Mouse (Mus musculus): Measurements from ENCODE around the gene Lsm12. TPM values are rescaled to one million over a fixed set of nuclear protein-coding genes. Genes with fewer than 3 reads are reported as not detected.

The Lsm12 gene
- total RNA-seq, 2 experiments from 2014 or later: 102 to 105 TPM

DNA sequence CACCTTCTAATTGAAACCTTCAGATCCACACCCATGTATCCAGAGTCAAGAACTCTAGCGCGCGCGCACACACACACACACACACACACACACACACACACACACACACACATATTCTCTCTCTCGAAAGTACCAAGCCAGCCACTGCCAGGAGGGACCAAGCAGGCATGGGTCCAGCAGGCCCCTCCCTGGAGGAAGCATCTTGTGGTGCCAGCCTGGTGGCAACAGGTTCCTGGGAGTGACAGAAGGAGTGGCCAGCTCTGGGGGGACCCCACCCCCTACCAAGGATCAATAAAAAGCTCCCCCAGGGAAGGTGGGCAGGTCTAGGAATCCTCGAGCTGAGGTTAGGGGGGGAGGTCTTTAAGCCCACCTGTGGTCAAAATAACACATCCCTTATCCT lies 32.3 kb upstream of the Lsm12 start:
- no peak for DNase-seq (ENCODE audit: low spot score)

DNA sequence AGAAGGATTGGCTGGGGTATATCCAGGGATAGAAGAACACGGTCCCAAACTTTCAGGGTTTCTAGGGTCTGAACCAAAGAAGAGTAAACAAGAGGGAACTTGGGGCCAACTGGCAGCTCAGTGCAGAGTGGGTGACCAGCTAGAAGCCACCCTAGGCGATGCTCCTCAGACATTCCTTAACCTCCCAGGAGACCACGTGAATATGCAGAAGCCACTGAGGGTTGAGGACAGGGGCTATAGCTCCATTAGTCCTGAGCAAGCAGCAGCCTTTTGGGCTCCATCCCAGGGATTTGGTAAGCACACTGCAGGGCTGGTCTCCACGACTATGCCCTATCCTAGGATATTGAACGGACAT lies 31.8 kb upstream of the Lsm12 start:
- no peak for DNase-seq (ENCODE audit: low spot score)

DNA sequence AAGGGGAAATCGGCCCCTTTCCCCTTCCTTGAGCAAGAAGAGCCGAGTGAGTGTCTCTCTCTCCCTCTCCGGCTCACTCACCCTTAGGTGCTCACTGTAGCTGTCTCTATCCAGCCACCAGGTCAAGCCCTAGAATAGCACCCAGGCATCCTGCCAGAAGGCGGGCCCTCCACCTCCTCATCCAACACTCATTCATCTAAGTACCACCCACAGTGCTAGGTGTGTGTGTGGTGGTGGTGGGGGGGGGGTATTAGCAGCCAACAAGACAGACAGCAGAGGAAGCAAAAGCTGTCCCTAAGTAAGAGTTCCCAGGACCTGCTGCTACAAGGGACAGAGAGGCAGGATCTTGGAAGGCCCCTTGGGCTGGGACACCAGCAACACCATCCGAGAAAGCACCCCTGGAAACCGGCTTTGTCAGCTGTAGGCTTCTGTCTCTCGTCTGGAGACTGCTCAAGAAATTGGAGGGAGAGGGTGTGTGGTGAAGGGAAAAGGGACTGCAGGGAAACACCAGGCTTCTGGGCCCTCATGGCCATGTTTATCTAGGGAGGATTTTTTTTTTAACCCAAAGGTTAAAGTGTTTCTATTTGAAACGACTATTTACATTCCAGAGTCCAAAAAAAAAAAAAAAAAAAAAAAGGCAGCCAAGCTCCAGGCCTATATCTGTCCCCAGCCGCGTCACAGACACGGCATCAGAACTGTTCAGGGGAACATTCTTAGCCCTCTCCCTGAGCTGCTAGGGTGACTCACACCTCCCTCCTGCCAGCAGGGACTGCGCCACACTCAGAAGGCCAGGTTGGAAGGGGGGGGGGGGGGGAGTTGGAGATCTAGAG lies 31.2 kb upstream of the Lsm12 start:
- peak; percentile 80 for DNase-seq (ENCODE audit: low spot score)

DNA sequence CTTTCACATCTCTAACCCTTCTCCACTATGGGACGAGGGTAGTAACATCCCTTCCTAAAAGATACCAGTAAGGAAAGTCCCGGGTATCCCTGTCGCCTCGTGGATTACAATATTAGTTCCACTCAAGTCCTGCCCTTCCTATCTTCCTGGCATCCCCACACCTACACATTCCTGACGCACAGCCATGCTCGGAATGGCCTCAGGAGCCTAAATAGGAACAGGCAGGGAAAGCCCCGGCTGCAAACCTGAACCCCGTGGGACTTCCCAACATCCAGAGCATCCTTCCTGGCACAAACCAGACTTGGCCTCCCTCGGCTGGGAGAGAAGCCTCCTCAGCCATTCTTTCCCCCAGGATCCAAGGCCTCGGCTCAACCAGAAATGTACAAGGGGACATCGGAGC lies 30.4 kb upstream of the Lsm12 start:
- DNase-seq (ENCODE audit: low spot score): no peak

DNA sequence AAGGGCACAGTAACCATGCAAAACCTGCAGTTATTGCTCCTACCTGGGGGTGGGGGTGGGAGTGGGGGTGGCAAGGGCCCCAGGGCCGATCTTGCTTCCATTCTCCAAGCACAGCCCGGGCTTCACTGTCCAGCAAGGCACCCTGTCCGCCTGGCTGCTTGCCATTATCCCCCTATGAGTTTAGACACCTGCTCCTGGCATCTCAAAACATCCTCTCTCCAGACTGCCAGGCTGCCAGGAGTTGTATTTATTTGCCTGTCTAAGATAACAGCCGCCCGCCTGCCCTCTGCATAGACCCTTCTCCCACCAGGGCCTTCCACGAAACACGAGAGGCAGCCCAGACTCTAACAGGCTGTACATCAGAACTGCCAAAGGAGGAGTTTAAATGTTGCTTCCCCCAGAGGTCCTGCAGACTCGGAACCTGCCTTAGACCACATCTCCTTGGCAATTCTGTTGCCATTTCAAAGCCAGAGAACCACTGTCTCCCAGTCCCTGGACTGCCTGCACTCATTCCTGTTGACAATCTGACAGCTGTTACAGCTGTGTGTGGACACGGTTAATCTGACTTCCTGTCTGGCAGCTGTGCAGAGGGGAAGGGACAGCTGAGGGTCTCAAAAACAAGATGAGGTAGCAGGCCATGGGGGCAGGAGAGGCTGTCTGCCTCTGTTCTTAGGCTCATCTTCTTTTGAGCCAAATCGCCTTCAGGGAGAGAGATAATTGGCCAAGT lies 29.5 kb upstream of the Lsm12 start:
- DNase-seq (ENCODE audit: low spot score): peak; percentile 57

DNA sequence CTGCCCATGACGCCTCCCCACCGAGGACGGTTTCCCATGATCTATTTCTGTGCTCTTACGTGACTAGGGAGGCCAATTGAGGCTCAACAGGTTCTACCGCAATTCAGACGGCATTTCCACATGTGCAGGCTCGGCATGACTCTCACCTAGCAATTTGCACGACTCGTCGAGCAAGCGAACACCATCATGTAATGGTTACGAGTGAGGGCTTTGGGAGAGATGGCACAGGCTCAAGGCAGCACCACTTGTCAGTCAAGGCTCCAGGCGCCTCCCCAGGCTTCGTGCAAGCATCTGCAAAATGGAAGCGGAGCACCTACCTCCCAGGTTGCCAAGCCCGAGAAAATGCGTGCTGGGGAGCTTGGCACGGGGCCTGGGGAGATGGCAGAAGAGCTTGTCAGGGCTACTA lies 26.8 kb upstream of the Lsm12 start:
- DNase-seq (ENCODE audit: low spot score): peak; percentile 67

DNA sequence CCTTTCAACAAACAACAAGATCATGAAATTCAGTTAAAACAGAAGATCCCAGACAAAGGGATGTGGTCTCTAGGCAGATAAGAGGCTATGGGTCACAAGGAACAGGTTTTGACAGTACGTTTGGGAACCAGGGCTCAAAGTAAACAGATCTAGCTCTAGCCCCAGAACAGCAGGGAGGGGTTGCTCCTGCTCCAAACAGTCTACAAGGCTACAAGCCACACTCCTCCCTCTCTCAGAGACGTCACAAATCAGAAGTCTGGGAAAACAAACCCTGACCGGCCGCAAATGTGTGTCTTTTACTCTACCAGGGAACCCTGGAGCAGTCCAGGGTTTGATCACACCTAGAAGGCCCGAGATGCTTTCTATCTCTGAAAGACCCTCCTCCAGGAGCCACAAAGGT lies 25.9 kb upstream of the Lsm12 start:
- DNase-seq (ENCODE audit: low spot score): no peak

DNA sequence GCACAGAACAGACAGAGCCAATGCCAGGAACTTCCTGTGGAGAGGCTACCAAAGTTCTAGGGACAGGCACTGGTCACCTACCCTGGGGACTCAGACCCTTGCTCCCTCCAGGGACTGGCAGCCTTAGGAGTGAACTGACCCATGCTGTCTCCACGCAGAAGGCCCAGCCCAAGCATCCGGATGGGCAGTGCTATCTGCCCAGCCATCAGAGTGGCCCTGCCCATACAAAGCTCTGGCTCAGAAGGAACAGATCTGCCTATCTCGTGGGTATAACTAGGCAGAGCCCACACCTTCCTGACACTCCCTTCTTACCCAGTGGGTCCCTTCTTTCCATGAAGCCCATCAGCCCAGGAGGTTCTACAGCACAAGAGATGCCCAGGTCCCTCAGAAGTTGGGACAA lies 25.1 kb upstream of the Lsm12 start:
- DNase-seq (ENCODE audit: low spot score): no peak

DNA sequence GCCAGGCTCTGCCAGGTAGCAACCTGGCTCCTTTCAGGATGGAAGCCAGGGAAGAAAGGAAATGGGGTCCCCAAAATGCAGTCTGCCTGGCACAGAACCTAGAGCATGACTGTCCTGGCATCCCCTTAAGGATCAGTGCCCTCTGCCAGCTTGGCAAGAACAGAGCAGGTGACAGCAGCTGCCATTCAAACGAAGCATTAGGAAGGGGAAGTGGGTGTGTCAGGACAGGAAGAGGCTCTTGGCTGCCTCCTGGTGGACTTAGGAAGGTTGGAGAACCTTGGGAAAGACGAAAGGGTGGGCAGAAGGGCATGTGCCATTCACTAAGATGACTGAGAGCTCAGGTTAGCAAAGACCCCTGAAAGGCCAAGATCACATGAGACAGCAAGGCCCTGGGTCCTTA lies 24.6 kb upstream of the Lsm12 start:
- peak; percentile 56 for DNase-seq (ENCODE audit: low spot score)

DNA sequence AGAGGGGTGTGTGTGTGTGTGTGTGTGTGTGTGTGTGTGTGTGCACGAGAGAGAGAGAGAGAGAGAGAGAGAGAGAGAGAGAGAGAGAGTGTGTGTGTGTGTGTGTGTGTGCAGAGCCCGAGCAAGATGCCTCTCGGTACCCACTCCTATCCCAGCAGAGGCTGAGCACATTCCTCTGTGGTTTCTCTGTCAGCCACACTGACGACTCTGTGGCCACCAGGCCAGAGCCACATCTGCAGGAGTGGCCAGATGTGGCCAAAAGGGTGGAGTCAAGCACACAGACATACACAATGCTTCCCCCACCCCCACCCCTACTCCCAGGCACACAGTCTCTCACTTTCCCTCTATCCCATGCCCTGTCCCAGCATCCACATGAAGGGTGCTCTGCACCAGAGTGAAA lies 23.8 kb upstream of the Lsm12 start:
- no peak for DNase-seq (ENCODE audit: low spot score)

DNA sequence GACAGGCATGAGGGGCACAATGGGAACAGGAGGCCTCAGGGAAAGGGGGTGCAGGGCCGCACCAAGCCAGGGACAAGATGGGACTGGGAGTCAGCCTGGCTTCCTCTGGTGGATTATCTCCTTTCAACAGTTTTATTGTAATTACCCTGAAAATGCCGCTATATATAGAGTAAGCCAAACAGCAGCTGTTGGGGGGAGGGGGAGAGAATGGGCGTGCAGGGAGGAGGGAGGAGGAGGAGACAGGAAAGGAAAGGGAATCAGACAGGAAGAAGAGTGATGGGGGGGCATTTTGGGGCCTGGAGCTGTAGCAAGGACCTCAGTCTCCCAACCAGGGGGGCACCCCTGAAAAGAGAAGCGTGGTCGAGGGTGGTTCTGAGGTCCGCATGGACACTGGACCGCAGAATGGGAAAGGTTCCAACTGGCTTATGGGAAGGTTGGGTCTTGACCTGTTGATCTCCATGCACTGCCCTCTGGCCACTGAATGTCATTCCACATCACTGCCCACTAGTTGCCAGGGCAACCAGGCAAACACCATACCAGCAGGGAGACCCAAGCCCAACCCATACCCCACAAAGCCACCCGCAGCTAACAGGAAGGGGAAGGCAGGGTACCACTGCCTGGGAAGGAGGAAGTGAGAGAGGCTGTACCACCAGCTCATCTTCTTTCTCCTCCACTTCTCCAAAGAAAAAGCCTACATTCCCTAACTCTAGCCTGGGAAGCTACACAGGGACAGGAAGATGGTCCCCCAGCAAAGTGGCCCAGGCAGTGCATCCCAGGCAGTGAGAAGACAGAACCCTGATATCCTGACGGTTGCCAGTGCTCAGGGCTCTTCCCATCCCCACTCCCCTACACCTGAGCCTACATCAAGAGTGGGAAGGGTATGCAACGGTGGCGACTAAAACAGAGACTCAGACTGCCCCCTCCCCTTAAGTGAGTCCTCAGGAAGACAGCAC lies 23.0 kb upstream of the Lsm12 start:
- DNase-seq (ENCODE audit: low spot score): no peak

DNA sequence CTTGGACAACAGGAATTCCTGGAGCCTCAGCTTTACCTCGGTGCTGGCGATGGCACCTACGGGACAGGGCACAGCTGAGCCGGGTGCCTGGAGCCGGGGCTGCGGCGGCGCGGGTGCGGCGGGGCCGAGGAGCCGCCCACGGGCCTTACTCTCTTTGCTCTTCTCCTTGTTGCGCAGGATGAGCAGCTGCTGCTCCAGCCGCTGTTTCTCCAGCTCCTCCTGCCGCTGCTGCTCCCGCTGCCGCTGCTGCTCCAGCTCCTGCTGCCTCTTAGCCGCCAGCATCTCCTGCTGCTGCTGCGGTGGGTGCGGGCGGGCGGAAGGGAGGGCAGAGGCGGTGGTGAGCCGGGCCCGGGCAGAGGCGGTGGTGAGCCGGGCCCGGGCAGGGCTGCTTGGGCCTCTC lies 21.4 kb upstream of the Lsm12 start:
- no peak for DNase-seq (ENCODE audit: low spot score)

DNA sequence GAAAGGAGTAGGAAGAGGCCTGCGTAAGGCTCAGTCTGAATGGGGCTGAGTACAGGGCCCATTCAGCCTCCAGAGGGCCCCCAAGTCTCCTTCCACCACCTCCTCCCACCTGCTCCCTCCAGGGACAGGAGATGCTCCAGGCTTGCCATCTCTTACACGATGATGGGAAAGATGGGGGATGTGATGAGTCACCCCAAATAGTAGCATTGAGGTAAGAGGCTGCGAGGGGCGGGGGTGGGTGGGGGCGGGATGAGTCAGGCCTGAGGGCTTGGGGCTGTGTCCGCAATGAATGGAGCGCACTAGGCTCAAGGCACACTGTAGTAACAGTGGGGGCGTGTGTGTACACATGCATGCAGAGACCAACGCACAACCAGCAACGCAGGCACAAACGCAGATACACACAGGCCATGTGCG lies 16.3 kb upstream of the Lsm12 start:
- DNase-seq (ENCODE audit: low spot score): no peak

DNA sequence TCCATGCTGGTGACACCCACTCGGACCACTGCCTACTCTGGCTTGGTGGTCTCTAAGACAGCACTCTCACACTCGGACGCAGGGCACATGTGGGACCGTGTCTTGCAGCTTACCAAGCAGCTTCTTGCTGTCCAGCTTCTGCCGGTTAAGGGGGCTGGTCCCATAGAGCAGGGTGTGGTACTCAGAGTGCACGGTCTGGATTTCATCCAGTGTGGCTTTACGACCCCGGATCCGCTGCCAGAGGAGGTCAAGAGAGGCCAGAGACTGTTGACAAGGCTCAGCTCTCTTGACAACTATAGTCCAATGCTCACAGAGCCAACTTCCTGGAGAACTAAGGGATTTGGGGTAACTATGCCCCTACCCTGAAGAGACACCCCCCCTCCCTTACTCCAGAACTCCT lies 14.8 kb upstream of the Lsm12 start:
- DNase-seq (ENCODE audit: low spot score): no peak

DNA sequence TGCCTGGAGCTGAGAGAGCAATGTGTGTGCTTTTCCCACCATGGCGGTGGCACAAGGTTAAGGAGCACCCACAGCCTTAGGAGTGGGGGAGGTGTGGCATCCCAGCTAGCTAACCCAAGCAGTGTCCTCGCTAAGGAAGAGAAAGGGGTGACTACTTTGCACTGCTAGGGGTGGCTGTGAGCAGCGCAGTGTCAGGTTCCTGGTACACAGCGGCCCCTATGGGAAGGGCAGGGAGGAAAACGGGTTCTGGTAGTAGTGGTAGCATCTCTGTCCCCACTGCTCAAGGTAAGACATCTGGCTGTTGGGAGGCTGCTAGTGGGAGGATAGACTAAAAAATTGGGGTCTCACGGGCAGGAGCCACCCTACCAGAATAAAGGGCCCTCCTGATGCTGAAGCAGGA lies 13.1 kb upstream of the Lsm12 start:
- no peak for DNase-seq (ENCODE audit: low spot score)

DNA sequence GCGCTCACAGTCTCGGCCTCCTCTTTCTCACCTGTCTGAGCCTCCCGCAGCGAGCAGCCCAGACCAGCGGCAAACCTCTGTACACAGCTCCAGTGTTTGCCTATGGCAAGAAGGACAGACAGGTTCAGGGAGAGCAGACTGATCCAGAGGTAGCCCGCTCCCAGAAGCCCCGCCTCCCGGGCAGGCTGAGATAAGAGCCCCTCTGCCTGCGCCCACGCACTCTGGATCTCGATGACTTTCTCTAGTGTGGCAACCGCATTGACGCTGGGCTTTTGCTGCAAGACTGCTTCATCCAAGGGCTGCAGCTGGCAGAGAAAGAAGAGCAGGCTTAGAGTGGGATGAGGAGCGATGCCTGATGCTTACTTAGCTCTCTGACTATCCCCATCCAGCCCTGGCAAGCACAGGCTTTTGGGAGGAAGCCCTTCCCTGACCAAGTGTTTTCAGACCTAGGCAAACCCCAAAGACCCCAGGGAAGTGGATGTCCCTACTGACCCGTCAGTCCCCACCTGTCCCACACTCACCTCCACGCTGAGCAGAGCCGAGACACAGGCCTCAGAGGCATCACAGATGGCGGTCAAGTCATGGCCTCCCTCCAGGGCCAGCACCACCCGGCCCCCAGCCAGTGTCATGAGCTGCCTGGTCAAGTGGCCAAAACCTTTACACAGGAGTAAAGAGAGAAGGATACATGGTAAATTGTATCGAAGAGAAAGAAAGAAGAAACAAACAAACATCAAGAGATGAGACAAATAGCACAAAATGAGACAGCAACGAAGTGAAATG lies 11.1 kb upstream of the Lsm12 start:
- no peak for DNase-seq (ENCODE audit: low spot score)

DNA sequence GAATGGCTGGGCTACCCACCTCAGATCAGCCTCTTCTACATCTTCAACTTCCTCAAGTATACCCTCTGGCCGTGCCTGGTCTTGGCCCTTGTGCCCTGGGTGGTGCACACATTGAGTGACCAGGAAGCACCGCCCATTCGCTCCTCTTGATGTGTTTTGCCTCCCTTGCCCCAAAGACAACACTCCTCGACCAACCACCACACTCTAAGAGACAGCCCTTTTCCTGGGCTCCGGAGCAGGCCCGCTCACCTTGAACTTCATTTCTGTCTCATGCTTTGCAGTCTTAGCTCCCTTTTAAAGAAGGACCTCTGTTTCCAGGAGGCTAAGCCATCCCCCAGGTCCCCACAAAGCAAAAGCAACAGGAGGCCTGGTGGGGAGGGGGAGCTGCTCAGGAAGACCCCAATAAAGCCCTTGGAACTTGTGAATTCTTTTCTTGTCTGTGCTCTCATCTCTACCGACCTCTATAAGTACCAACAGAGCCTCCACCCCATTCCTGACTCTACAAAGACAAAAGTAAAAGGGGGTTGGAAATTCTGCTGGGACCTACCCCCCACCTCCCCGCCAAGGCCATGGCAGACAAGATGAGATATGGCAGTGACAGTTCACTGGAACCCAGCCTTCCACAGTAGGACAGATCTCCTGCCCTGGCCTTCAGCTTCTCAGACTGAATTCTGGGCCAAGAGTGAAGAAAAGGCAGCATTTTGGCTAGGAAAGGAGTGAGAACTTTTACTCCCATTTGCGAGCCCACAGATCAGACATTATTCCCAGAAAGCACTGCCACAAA lies 8.8 kb upstream of the Lsm12 start:
- no peak for DNase-seq (ENCODE audit: low spot score)

DNA sequence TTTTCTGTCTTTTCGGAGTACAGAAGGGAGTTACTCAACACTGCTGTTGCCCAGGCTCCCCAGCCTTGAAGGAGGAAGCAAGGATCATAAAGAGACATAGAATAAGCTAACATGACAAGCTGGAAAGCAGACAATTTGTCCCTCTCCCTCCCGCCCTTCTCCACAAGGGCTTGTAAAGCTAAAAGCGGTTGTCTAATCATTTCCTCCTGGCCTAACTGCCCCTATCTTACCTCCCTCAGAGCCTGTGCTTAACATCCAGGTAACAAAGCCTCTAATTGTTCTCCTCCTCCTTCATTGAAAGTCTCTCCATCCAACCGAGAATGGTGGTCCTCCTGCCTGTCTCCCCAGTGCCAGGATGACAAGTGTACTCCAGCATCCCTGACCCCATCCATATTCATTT lies 5.8 kb upstream of the Lsm12 start:
- no peak for DNase-seq (ENCODE audit: low spot score)

DNA sequence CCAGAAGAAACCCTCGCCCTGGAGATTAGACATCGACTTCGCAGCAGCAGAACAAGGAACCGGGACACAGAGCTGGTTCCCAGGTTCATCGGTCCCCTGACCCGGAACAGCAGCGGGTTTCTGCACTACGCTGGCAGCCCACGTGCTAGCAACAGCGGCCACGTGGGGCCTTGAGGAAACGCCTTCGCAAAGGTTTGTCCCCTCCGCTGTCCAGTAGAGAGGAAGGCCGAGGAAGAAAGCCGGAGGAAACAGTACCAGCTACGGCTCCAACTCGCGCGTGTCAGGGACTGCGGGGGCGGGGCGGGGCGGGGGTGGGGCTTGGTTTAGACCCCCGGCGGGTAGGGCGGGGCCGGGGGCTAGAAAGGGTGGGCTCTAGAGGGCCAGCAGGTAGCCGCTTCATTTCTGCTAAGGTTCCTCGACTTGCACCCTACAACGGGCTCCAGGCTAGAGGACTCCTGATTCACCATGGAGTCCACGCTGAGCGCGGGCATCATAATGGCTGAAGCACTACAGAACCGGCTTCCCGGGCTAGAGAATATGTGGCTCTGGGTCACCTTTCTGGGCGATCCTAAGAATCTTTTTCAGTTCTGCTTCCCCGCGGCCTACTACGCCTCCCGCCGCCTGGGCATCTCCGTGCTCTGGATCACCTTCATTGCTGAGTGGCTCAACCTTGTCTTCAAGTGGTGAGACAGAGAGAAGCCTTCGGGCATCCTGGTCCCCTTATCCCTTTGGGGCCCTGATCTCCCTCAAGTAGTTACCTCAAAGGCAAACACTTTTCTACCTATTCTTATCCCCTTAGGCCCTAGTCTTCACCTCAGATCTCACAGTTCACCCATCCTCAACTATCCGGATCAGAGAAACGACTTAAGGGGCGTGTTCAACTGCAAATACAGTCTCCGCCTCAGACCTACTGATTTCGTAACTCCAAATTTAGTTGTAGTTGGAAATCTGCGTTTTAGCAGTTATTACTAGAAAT lies 4.7 kb upstream of the Lsm12 start, which contains the start of gene G6pc3:
TSS of gene G6pc3 (plus strand) at position 160 of the 976 bp plus-strand sequence.
- DNase-seq (ENCODE audit: low spot score): peak; percentile 95
